Mouse (Mus musculus) heart, postnatal 0 days (tissue): ENCODE data around the gene Hhex.

Source experiments
- CTCF ChIP-seq: IDR thresholded peaks from 2 replicates; pipeline ENCODE4 v1.5.1; 2016; ENCODE audit warnings: antibody characterized with exemption, control low read depth, low read depth
- EP300 ChIP-seq: IDR thresholded peaks from 2 replicates; pipeline ENCODE4 v1.6.1; 2016; ENCODE audit warnings: antibody characterized with exemption, low read depth

DNA sequence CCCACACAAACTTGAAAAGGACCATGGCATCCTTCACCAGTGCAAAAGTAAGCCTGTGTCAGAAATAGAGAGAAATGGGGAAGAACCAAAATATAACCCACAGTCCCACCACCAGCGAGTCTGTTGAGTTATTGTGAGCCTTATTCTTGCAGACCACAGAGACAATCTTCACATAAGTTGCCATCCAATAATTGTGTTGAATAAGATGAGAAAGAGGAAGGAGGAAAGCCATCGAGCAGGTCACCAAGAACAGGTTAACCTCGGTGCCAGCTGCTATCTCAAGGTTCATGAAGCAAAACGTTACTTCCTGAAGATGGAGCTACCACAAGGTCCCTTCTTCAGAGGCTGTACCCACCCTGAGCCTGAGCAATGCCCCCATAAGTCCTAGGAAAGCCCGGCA lies 32.4 kb downstream of the Hhex start:
- TF ChIP-seq CTCF (no peak), EP300 (no peak)
